Mouse (Mus musculus) c-Kit-negative CD71-positive TER-119-positive erythroid progenitor cells, embryonic 14.5 days (primary cell): ENCODE measurements at regions not wholly inside any gene's neighbourhood (a gene's known extent, or its start where the extent isn't known, plus 50 kb on each side); places are given as distances from the start of the nearest gene placed in this dataset.

Experiments
- DNase-seq: peaks from one replicate; pipeline ENCODE4 v3.0.0-alpha.2; 2013; ENCODE audit warnings: low read depth, low spot score

DNA sequence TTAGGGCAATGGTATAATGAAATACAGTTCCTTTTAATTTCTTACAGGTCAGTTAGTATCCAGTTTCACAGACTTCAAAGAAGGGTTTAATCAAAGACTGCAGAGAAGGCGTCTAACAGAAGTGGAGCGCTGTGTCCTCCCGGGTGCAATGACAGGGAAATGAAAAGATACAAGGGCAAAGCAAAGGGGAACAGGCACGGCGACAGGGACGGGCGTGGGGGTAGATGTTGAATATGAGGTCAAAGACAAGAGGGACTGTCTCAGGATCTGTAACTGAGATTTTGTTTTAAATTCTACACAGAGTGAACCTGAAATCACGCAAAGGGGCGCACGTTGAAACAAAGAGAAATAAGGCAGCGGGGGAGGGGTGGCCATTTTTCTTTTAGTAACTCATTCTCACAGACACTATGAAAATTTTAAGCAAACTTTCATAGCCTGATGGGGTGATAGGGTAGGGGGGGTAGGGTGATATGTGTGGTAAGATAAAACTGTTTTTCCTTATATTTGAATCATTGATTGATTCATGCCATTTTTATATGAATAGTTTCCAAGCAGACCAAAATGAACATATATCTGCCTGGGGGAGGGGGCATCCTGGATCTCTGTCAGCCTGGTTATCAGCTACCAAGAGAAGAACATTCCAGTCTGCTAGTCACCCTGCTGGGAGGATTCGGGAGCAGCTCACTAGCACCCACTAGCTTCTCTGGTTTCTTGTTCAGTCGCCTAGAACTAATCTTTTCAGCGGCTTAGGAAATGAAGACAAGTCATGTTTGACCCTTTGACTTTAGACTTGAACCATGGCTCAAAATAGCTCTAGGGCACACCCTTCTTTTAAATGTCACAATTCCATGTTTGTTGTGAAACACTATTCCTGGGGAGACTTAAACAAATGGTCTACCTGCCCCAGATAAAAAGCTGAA lies 139.1 kb upstream of the Map3k7 start:
- DNase-seq: no peak

DNA sequence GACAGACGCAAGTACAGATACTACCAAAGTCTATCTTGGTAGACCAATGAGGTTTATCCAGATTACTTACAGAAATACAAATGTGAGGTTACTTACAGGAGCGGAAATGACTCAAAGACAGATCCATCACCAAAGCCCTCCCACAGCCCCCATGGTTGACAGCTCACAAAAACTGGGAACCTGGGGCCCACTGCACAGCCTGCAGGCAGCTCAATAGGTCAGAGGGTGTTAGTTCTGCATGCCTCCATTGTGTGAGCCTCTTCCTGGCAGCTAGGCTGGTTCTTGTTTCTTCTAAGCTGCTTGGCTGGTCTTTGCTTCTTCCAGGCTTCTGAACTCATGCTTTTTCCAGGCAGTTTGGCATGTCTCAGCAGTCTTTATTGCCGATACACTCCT lies 138.5 kb upstream of the Map3k7 start:
- no peak for DNase-seq

DNA sequence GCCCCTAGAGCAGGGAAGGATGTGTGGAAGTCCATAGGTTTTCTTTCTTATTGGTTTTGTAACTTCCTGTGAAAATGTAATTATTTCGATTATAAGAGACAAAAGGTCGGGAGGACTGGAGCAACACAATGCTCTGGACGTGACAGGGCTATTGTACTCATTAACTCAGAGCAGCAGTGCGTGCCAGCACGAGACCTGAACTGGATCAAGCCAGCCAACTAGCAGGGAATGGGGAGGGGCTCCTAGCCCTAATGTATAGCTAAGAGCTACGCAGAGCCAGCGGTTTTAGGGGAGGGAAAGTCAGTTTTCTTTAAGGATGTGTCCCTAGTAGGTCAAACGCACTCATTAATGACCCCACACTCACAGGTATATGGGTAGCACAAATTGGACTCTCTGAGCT lies 137.2 kb upstream of the Map3k7 start:
- no peak for DNase-seq

DNA sequence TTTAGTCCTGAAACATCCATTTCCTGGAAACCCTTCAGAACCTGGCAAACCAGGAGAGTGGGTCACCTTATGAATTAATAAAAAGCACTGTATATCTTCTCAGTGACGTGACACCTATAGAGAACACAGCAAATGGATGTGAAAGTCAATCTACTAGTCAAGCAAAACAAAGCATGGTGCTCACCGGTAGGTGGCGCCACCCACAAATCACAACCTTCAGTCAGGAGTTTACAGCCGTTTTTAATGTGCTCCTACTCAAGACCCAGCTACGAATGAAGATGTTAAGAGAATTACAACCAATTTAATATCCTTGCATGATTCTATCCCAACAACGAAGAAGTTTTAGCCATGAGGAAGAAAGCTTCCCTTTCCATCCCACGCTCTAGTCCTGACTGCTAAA lies 136.6 kb upstream of the Map3k7 start:
- DNase-seq: no peak

DNA sequence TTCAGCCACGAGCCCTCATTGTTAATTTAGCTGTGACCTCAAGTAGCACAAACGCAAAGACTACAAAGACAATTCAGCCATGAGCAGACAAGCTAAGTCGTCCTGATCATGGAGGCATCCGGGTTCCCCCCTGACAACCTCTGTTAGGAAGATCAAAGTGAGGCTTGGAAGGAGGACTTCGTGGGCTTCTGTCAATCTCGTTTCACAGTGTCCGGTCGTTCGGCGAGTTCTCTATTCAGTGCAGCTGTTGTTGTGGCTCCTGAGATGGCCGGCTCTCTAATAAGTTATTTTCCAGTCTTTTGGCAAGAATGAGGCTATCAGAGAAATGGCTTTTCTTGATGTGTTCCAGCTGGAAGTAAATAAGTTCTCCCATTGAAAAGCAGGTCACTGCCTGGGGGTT lies 133.7 kb upstream of the Map3k7 start:
- DNase-seq: no peak

DNA sequence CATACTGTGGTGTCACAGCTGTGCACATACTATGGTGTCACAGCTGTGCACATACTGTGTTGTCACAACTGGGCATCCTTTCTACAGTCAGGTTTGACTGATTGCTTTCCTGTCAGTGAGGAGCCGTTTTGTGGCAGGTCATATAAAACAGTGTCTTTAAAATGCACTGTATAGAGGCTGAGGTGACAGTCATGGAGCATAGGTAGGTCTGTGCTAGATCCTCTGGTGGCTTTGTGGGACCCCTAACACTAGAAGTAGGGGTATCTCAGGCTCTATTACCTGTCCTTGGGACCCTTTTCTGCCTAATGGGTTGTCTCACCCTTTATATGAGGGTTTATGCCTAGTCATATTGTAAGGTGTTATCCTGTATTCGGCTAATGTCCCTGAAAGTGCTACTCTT lies 132.4 kb upstream of the Map3k7 start:
- no peak for DNase-seq

DNA sequence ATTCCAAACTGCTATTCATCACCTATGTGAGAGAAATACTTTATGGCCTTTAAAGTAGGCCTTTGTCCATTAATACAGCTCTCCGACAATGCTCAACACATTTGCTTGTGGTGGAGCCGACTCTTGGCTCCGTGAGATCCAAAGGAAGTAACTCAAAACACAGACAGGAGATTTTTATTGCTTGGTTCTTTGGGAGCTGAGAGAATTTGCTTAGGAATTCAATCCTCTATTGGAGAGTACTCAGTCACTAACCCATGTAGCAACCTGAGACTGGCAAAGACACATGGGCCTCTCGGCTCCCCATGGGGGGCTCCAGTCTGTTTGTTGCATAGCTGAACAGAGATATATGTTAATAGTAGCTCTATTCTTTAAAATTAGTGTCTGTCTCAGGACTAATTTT lies 130.1 kb upstream of the Map3k7 start:
- DNase-seq: no peak

DNA sequence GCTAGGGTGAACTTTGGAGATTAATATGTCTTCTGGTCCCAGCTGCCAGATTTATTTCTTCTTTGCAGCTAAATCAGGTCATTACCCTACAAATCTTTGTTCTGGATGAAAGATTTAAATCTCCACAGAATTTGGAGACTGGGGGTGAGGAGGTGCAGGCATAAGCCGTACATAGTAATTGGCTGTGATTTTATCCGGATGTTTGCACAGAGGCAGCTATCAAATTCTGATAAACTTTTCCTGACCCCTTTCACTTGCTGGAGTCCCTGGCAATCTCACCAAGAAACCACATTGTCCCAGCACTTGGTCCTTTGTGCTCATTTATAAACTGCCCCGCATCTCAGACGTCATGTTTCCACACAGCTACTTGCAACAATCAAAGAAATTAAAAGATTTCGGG lies 128.8 kb upstream of the Map3k7 start:
- no peak for DNase-seq

DNA sequence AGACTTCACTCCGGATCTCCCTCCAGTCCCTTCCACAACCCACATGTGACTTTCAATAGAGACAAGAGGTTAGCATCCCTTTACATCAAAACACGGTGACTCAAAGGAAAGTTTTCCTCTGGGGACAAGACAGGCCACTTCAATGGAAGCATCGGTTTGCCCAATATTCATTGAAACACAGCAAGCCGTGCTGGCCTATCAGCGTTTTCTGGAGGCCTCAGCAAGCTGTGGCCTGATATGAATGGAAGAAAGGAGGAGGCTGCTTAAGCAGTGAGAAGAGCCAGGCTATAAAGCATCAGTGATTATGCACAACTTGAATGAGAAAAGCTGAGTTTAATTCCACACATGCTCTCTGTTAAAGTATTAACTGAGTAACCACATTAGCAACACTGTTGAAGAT lies 125.3 kb upstream of the Map3k7 start:
- DNase-seq: no peak

DNA sequence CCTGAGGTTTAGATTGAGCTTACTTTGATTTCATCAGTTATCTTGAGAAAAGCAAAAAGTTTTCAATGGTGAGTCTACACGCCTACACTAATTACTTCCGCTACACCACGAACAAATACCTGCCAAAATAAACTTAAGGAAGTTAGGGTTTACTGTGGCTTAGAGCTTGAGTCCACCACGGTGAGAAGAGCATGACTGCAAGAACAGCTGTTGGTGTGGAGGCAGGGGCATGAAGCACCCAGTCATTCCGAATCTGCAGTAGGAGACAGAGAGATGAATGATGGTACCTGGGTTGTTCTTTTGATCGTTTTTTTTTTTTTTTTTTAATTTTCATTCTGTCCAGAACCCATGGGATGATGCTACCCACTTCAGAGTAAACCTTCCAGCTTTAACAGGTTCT lies 114.1 kb upstream of the Map3k7 start:
- DNase-seq: no peak

DNA sequence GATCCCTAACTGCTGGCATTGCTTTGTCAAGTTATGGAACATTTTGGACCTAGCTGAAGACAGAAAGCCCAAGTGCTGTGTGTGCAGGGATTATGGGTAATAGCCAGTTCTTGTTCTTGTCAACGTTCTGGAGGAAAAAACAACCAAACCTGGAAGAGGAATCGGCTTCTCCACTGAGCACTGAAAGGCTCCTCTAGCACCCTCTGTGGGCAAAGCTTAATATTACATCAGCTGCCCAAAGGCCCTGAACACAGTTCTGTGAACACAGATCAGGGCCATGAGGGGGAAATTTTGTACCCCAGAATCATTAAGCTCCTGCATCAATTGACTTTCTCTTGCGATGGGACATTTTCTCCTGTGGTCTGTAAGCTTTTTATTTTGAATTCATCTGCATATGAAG lies 112.9 kb upstream of the Map3k7 start:
- DNase-seq: no peak

DNA sequence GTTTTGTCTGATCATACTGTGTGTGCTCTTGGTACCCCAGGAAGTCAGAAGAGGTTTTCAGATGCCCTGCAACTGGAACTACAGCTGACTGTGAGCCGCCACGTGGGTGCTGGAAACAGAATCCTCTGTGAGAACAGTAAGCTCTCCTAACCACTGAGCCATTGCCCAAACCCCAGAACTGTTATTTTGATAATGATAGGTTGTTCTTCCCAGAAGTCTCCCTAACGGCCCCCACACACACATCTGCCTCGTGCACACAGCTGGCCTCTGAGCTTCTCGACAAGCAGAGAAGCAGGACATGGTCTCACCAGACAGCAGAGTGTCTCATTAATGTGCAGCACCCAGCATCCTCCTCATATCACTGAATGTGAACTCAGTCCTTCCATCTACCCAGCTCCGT lies 110.0 kb upstream of the Map3k7 start:
- no peak for DNase-seq

DNA sequence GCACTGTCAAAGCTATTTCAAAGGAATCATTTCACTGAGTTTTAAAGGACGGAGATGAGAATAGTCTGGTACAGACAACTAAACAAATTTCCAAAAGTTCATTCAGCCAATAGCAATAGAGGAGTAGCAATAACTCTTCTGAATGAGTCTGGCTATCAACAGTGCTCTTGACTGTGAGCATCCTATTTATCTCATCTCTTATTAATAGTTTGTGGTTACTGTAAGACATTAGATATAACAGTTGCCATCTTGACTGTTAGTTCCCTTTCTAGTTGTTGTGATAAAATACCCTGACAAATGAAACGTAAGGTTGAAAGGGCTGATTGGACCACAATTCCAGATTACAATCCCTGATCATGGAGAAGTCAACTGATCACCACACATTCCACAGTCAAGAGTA lies 103.5 kb upstream of the Map3k7 start:
- DNase-seq: no peak

DNA sequence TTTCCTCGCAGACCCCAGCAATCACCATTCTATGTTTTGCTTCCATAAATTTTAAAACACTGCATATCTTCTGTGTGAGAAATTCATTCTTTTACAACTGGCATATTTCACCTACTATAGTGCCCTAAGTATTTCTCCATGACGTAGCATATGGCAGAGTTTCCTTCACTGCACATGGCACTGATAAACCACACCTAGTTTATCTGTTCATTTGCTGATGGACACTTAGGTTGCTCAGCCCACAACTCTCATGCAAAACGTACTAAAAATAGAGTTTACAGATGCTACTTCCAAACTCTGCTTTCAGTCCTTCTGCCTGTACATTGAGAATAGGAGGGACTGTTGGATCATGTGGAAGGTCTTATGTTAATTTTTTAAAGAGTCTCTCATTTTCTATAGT lies 102.7 kb upstream of the Map3k7 start:
- DNase-seq: no peak

DNA sequence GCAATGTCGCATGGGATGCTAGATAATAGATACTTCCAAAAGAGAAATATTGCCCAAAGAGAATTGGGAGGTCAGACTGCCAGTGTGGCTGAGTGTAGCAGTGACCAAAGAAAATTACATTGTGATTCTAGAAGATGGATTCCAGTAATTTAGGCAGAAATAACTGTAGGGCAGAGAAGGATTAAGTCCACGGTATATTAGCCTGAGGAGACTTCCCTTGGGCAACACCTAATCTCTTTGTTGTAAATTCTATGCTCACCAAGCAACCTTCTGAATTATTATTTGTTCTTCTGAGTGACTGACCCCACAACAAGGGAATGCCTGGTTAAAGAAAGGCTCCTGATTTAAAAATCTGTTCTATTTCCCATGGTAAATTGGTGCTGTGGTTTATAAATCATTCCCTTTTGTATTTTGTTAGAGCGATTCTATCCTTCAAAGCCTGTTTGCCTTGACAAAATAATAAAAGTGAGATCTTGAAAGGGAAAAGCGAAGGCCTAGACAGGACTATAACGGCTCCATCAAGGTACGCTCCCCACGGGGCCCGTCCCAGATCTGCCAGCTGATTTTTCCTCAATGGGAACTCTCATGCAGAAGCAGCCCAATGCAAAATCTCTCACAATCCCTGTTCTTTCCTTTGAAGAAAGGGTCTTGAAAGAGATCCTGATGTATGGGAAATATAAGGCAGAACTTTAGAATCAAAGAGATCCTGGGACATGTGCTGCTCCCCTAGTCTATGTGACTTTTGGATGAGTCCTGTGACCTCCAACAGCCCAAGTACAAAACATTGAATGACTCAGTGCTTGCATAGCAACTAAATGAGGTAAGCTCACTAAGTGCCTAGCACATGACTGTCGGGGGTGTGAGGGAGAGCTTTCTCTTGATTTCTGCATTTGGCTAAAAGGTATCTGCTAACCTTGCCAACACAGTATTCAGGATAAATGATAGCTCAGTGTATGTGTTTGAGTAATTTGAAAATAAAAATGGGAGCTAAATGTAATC lies 90.6 kb upstream of the Map3k7 start:
- DNase-seq: no peak

DNA sequence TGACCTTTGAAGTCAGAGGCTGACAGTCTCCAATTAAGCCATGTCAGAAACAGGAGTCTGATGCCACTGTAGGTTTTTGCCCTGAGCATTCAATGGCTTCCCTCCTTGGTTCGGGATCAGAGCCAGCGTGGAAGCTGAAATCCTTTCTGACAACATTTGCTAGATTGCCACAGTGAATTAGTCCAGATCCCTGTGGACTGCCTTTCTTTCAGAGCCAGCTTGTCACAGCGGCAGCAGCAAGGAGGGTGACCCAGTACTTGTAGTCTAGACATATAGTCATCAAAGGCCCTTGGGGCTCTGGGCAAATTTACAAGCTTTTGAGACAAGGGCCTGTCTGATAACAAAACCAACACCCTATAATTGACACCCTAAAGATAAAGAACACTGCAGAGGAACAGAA lies 86.5 kb upstream of the Map3k7 start:
- DNase-seq: no peak

DNA sequence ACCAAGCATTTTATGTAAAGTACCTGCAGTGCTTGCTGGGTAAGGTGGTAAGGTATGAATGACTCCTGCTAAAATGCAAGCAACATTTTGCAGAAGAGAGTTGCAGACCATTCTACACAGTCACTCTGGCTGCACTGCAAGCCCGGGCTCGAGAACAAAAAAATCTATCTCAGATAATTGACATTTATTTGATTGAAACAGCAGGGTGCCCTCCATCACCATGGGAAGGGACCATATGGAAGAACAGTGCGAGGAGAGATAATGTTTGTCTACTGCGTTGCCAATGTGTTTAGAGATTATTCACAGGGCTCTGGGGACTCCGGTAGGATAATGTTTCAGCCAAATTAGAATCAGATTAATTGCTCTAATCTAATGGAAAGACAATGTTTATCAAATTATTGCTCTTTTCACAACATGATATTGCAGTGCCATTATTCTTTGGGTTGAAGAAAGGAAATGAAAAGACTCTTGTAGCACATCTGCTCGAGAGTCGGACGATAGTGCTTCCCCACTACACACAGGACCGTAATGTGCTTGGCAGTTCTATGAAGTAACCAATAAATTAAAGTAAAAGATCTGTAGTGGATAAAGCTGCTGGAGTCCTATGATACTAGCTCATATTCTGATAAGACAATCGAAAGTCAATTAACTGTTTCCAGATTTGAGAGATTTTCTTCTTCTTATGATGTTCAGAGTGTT lies 85.3 kb upstream of the Map3k7 start:
- no peak for DNase-seq

DNA sequence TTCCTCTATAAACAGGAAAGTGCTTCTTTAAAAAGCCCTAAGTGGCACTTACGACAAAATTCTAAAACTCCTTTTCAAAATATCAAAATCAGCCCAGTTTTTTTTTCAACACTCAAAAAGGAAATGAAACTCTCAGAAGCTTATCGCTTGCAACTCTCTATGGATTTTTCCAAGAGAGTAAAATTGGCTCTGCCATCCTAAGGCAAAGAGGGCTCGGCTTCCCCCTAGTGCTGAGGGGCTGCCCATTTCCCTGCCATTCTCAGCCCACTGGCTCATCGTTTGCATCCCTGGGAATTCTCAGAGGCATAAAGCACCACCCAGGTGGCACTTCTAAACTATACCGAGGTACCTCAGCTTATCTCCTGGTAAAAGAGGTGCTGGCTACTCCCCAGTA lies 84.7 kb upstream of the Map3k7 start:
- no peak for DNase-seq

DNA sequence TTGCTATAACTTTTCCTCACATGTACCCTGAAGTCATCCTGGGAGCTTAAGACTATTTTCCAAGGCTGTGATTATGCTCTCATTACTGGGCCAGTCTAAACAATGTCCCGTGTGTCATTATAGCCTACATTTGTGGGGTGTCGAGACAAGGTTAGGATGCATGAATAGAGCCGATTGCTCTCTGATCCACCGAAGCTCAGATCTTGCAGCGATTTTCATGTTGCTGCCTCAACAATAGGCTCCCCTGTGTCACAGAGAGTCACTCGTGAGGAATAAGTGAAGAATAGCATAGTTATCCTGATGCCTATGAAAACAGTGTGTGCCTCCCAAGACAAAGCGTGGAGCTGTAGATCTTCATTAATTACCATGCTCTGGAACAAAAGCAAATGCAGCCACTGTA lies 83.7 kb upstream of the Map3k7 start:
- DNase-seq: no peak

DNA sequence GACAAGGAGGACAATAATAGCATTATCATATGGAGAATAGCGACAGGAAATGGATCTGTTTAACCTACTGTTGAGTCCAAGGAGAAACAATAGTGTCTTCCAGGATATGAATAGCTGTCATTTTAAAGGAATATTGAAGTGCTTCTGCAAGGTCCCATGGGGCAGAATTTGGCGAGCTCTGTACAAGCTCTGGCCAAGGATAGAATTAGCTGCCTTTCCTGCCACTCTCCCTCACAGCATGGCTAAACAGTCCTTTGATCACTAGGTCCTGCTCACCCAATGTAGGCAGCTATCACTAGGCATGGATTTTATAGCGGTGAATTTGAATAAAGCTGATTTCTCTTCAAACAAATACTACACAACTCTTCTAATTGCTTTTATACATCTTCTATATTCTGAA lies 74.2 kb upstream of the Map3k7 start:
- DNase-seq: no peak

DNA sequence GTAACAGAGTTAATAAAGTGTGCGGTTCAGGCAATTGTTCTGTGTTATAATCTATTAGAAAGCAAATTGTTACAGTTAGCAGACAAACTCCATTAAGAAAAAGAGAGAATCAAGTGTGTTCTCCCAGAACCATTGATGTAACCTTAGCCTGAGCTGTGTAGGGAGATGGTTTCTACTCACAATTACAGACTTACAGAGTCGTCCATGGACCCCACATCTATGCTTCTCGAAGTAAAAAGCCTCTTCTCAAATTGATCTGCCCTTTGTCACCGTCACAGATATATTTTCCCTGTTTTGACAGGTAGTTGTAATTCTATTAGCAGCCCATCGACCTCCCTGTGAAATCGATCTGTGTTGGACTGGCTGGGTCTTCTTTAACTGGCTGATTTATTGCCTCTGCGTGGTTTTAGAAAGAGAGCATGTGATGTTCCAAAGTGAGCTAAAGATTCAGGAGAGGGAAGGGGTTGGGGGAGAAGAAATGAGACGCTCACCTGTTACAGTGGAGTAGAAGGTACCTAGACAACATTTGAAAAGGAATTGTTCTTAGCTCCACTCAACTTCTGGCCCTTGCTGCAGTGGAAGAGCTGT lies 54.7 kb upstream of the Map3k7 start:
- no peak for DNase-seq
